In the genomic region with DNA sequence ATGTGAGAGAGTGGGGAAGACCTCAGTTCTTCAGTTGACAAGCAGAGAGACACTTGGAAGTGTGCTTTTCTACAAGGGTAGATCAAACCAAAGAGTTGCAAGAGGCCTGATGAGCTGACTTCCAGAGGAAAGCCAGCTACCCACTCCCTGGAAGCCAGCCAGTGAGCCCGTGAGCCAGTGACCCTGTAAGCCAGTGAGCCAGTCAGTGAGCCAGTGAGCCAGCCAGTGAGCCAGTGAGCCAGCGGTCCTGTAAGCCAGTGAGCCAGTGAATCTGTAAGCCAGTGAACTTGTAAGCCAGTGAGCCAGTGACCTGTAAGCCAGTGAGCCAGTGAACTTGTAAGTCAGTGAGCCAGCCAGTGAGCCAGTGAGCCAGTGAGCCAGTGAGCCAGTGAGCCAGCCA, we compare ENCODE assay signal across 14 mouse cellular contexts.
DNase-seq lines count a peak whose midpoint lies in the region; ATAC-seq and TF ChIP-seq lines count a peak whose summit lies in the region.
"Had no signal": no experiment of that assay in that cellular context is flagged by ENCODE, and none has a peak within 500 bp of the region (broad histone marks: within the 10 kb centered on the region; RNA-seq: fewer than 3 reads in every experiment).

No protein-coding gene starts in this region.

- TF ChIP-seq CTCF in kidney, adult 2 months (conservative IDR thresholded peaks at IDR 0.05; ENCODE audit: insufficient read depth, insufficient read length, low read depth, low read length): no peak

- no peak overlapping the region for H3K27ac ChIP-seq in kidney, adult 2 months (ENCODE audit: insufficient read depth, low read depth, low read length)
- no peak overlapping the region for H3K27ac ChIP-seq in kidney, embryonic 14.5 days (ENCODE audit: low read depth, low read length)
- H3K27ac ChIP-seq in embryonic facial prominence, embryonic 10.5 days (replicated peaks): peak overlapping the region; percentile 63
- H3K27ac ChIP-seq in liver, embryonic 15.5 days (replicated peaks): peak overlapping the region; percentile 14; the same call in 1 of the 2 replicates
- no peak overlapping the region for H3K27ac ChIP-seq in neural tube, embryonic 15.5 days (replicated peaks)
- H3K27ac ChIP-seq: forebrain, embryonic 13.5 days; hindbrain, embryonic 15.5 days had no signal

- H3K4me1 ChIP-seq in kidney, adult 2 months (ENCODE audit: control insufficient read depth, insufficient read depth, low read length): no peaks in the 10 kb centered on the region
- H3K4me1 ChIP-seq in kidney, embryonic 14.5 days (ENCODE audit: control insufficient read depth, insufficient read depth, low read length): peaks cover 11% of the 10 kb centered on the region
- peaks cover 45% of the 10 kb centered on the region for H3K4me1 ChIP-seq in embryonic facial prominence, embryonic 10.5 days
- H3K4me1 ChIP-seq in liver, embryonic 15.5 days (replicated peaks): no peaks in the 10 kb centered on the region; the same call in 1 of the 2 replicates
- H3K4me1 ChIP-seq in neural tube, embryonic 15.5 days: peaks cover 5% of the 10 kb centered on the region; the same call in 1 of the 2 replicates

- no peak overlapping the region for H3K4me2 ChIP-seq in kidney, embryonic 14.5 days (replicated peaks; ENCODE audit: low read depth, low read length)
- no peak overlapping the region for H3K4me2 ChIP-seq in liver, embryonic 15.5 days
- no peak overlapping the region for H3K4me2 ChIP-seq in neural tube, embryonic 15.5 days
- H3K4me2 ChIP-seq: forebrain, embryonic 13.5 days; hindbrain, embryonic 15.5 days had no signal

- H3K9ac ChIP-seq in kidney, embryonic 14.5 days (ENCODE audit: low read depth, low read length): no peak overlapping the region
- H3K9ac ChIP-seq in liver, embryonic 15.5 days: no peak overlapping the region
- no peak overlapping the region for H3K9ac ChIP-seq in neural tube, embryonic 15.5 days (replicated peaks)
- H3K9ac ChIP-seq: forebrain, embryonic 13.5 days; hindbrain, embryonic 15.5 days had no signal

- no peaks in the 10 kb centered on the region for H3K36me3 ChIP-seq in kidney, adult 2 months (ENCODE audit: control insufficient read depth, insufficient read depth, low read length)
- no peaks in the 10 kb centered on the region for H3K36me3 ChIP-seq in kidney, embryonic 14.5 days (ENCODE audit: control insufficient read depth, insufficient read depth, low read length)
- H3K36me3 ChIP-seq in embryonic facial prominence, embryonic 10.5 days (replicated peaks): no peaks in the 10 kb centered on the region
- no peaks in the 10 kb centered on the region for H3K36me3 ChIP-seq in liver, embryonic 15.5 days (replicated peaks)
- no peaks in the 10 kb centered on the region for H3K36me3 ChIP-seq in neural tube, embryonic 15.5 days
- H3K36me3 ChIP-seq: hindbrain, embryonic 15.5 days had no signal

- H3K9me3 ChIP-seq in kidney, embryonic 14.5 days (ENCODE audit: control insufficient read depth, low read length): no peaks in the 10 kb centered on the region
- no peaks in the 10 kb centered on the region for H3K9me3 ChIP-seq in embryonic facial prominence, embryonic 10.5 days
- no peaks in the 10 kb centered on the region for H3K9me3 ChIP-seq in liver, embryonic 15.5 days (replicated peaks)
- no peaks in the 10 kb centered on the region for H3K9me3 ChIP-seq in neural tube, embryonic 15.5 days (replicated peaks)
- H3K9me3 ChIP-seq: forebrain, embryonic 13.5 days; hindbrain, embryonic 15.5 days had no signal

- peak; percentile 10 for DNase-seq in kidney, adult 2 months
- DNase-seq in NIH3T3 (ENCODE audit: low read depth): peak; percentile 36
- no peak for DNase-seq in embryonic facial prominence, embryonic 10.5 days (ENCODE audit: low spot score)
- DNase-seq: gastrocnemius, postnatal 25 days; left cerebral cortex, postnatal 4 days; thymus, adult 18-20 months had no signal

- TF ChIP-seq POLR2A in kidney, adult 2 months (IDR thresholded peaks at IDR 0.05; ENCODE audit: low read depth, low read length): no peak

- 78% methylated on average over 2 of the region's 2 CpGs for WGBS in kidney, adult 2 months
- 89% methylated on average over 2 of the region's 2 CpGs for WGBS in kidney, embryonic 14.5 days
- WGBS in embryonic facial prominence, embryonic 10.5 days: 90% methylated on average over 2 of the region's 2 CpGs
- 58% methylated on average over 2 of the region's 2 CpGs for WGBS in liver, embryonic 15.5 days (ENCODE audit: insufficient replicate concordance)
- 86% methylated on average over 2 of the region's 2 CpGs for whole genome bisulfite sequencing in neural tube, embryonic 15.5 days

- H3K4me3 ChIP-seq in kidney, adult 2 months (ENCODE audit: insufficient read depth, low read depth, low read length): no peak overlapping the region
- H3K4me3 ChIP-seq in kidney, embryonic 14.5 days (ENCODE audit: low read length): no peak overlapping the region
- H3K4me3 ChIP-seq in embryonic facial prominence, embryonic 10.5 days: no peak overlapping the region
- no peak overlapping the region for H3K4me3 ChIP-seq in liver, embryonic 15.5 days (replicated peaks)
- no peak overlapping the region for H3K4me3 ChIP-seq in neural tube, embryonic 15.5 days (replicated peaks)
- H3K4me3 ChIP-seq: forebrain, embryonic 13.5 days; hindbrain, embryonic 15.5 days had no signal

- H3K27me3 ChIP-seq in kidney, adult 2 months (replicated peaks; ENCODE audit: control insufficient read depth, insufficient read depth, low read length): no peaks in the 10 kb centered on the region
- no peaks in the 10 kb centered on the region for H3K27me3 ChIP-seq in kidney, embryonic 14.5 days (ENCODE audit: control insufficient read depth, insufficient read depth, low read length)
- no peaks in the 10 kb centered on the region; the same call in 1 of the 2 replicates for H3K27me3 ChIP-seq in embryonic facial prominence, embryonic 10.5 days (replicated peaks; ENCODE audit: low read depth, poor library complexity, severe bottlenecking)
- H3K27me3 ChIP-seq in liver, embryonic 15.5 days: no peaks in the 10 kb centered on the region
- no peaks in the 10 kb centered on the region for H3K27me3 ChIP-seq in neural tube, embryonic 15.5 days (replicated peaks)
- H3K27me3 ChIP-seq: CH12.LX; forebrain, embryonic 13.5 days; hindbrain, embryonic 15.5 days had no signal

- no peak for ATAC-seq in kidney, embryonic 14.5 days (ENCODE audit: low FRiP score, low TSS enrichment)
- no peak for ATAC-seq in liver, embryonic 15.5 days (ENCODE audit: insufficient read depth)
- no peak for ATAC-seq in neural tube, embryonic 15.5 days (ENCODE audit: low FRiP score)
- no peak for ATAC-seq in frontal cortex, adult (ENCODE audit: low TSS enrichment)
- no peak for ATAC-seq in activated CD4-positive, CD25-positive, alpha-beta regulatory T cell, adult 4 months
- ATAC-seq: forebrain, embryonic 13.5 days had no signal

Comparison
In these comparisons a context has a peak if more than half of its experiments do, and no peak if none do; other contexts are left out.
1. H3K27ac ChIP-seq: peak in embryonic facial prominence, embryonic 10.5 days (single experiment) and liver, embryonic 15.5 days (single experiment); none in kidney, adult 2 months (single experiment), kidney, embryonic 14.5 days (single experiment) and neural tube, embryonic 15.5 days (single experiment).